Mouse (Mus musculus): ENCODE results near the gene Cracr2b.

DNA sequence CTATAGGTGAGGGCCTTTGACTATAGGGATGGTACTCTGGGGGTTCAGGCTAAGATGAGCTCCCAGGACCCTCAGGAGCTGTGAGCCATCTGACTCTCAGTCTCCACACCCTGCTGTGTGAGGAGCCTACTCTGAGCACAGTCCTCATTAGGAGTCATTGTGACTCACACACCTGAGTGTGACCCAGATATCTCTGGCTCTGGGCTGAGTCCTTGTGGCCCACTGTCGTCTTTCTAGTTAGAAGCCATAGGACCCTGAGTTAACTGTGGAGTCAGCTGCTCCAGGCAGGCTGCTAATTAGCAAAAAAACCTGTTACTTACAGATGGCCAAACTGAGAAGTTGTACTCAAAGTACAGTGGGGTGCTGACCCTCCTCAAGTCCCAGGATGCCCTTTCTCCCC, 32.8 kb downstream of the Cracr2b start:
- TF ChIP-seq GATA1 (IDR thresholded peaks at IDR 0.05; ENCODE audit: low read length) (no peak), TAL1 (IDR thresholded peaks at IDR 0.05; ENCODE audit: low read length) (no peak)

All from erythroblast, embryonic 14.5 days (primary cell).